Mouse (Mus musculus) midbrain, embryonic 15.5 days (tissue): ENCODE measurements around the gene Abcc5. TPM values are rescaled to one million over a fixed set of nuclear protein-coding genes. Genes with fewer than 3 reads are reported as not detected.
"Not testable (repeated sequence)": the region's sequence is repeated elsewhere in the genome, so short reads cannot be mapped to it uniquely, and the experiment has no call there.

Source experiments
- ATAC-seq: fragments of 200-750 bp; cut with Nextera tagmentation; replicated peaks from 2 replicates; pipeline ENCODE4 v1.8.0; 2017; ENCODE audit warnings: moderate TSS enrichment
- H3K27ac ChIP-seq: fragments of 300-500 bp; sonication (generic); 2 replicates; pipeline ENCODE4 v1.5.1; 2015; ENCODE audit warnings: mild to moderate bottlenecking, inconsistent platforms
- H3K27me3 ChIP-seq: fragments of 300-500 bp; sonication (generic); replicated peaks from 2 replicates; pipeline ENCODE4 v1.6.1; 2015; ENCODE audit warnings: inconsistent platforms
- H3K36me3 ChIP-seq: fragments of 300-500 bp; sonication (generic); replicated peaks from 2 replicates; pipeline ENCODE4 v1.6.1; 2015; ENCODE audit warnings: inconsistent platforms
- H3K4me1 ChIP-seq: fragments of 300-500 bp; sonication (generic); 2 replicates; pipeline ENCODE4 v1.6.1; 2015; ENCODE audit warnings: inconsistent platforms
- H3K4me2 ChIP-seq: fragments of 300-500 bp; sonication (generic); 2 replicates; pipeline ENCODE4 v1.6.1; 2015; ENCODE audit warnings: inconsistent platforms, mild to moderate bottlenecking, moderate library complexity
- H3K4me3 ChIP-seq: fragments of 300-500 bp; sonication (generic); 2 replicates; pipeline ENCODE4 v1.5.1; 2015; ENCODE audit warnings: mild to moderate bottlenecking, inconsistent platforms
- H3K9ac ChIP-seq: fragments of 300-500 bp; sonication (generic); 2 replicates; pipeline ENCODE4 v1.6.1; 2015; ENCODE audit warnings: mild to moderate bottlenecking, inconsistent platforms
- H3K9me3 ChIP-seq: fragments of 300-500 bp; sonication (generic); 2 replicates; pipeline ENCODE4 v1.6.1; 2016; ENCODE audit warnings: inconsistent platforms
- WGBS: fragments of 180-500 bp; shearing (Covaris S2); methylation state at CpG from one replicate; pipeline ENCODE4 v1.1.7; 2015; ENCODE audit warnings: mixed read lengths; 5-methylcytosine and 5-hydroxymethylcytosine counted together
- polyA plus RNA-seq: library from polyadenylated mRNA; unstranded; fragments of >200 nt; fragmentation: Nextera tagmentation; extraction: Ambion mirVana; gene quantifications from 2 replicates; pipeline ENCODE4 v1.2.1, GENCODE M21; 2015

The Abcc5 gene
- polyA plus RNA-seq, 1 experiment from 2014 or later = 182 TPM

DNA sequence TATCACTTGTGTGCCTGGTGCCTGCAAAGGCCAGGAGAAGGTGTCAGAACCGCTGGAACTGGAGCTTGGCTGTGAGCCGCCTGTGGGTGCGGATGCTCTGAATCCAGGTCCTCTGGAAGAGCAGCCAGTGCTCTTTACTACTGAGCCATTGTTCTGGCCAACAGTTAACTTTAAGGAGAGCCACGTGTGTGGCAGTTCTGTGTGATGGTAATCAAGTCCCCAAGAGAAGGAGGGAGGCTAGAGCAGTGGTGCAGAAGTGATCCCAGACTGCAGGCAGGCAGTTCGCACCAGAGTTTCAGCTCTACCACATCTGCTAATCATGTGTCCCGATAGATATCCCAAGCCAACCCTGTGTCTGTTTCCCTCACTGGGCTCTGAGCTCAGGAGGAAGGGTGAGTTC, 36.0 kb downstream of the Abcc5 start:
- H3K9ac ChIP-seq = no peak overlapping the region
- no peaks in the 10 kb centered on the region for H3K4me1 ChIP-seq
- H3K27ac ChIP-seq = no peak overlapping the region
- H3K4me2 ChIP-seq = no peak overlapping the region
- no peaks in the 10 kb centered on the region for H3K27me3 ChIP-seq
- H3K9me3 ChIP-seq = no peaks in the 10 kb centered on the region
- H3K4me3 ChIP-seq = no peak overlapping the region
- ATAC-seq = no peak
- H3K36me3 ChIP-seq = peaks cover 42% of the 10 kb centered on the region
- 76% methylated on average over 6 of the region's 6 CpGs for WGBS

DNA sequence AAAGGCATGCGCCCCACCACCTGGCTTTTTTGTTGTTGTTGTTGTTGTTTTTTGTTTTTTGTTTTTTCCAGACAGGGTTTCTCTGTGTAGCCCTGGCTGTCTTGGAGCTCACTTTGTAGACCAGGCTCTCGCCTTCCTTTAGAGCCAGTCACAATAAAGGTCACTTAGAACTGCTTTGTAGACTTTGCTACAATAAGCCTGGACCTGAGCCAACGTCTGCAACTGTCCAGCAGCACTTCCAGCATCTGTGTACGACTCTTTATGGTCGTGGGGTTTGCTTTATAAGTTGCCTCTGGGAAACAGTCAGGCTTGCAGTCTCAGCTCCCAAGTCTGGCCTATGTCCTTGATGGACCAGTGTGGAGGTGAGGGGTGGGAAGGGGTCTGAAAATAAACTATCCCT, 45.2 kb downstream of the Abcc5 start:
- Histone ChIP-seq H3K9ac (no peak overlapping the region), H3K27me3 (no peaks in the 10 kb centered on the region), H3K9me3 (no peaks in the 10 kb centered on the region), H3K4me3 (no peak overlapping the region), H3K27ac (no peak overlapping the region), H3K4me1 (no peaks in the 10 kb centered on the region), H3K36me3 (peaks cover 29% of the 10 kb centered on the region), H3K4me2 (no peak overlapping the region)
- ATAC-seq = no peak
- WGBS = 78% methylated on average over 5 of the region's 5 CpGs

DNA sequence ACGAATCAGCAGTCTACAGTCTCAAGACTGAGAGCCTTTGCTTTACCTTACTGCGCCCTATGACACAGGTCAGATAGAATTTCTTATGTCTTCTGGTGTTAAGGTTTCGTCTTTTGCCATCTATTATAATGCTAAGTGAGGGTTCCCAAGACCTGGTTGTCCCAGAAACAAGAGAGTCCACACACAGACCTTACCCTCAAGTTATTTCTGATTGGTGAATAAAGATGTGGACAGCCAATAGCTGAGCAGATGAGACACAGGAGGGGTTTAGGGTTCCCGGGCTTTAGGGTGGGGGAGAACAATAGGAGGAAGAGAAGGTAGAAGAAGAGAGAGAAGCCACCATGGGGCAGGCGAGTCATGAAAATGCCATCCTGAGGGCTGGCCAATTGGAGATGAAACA, 50.9 kb downstream of the Abcc5 start:
- WGBS = 87% methylated on average over 5 of the region's 5 CpGs

DNA sequence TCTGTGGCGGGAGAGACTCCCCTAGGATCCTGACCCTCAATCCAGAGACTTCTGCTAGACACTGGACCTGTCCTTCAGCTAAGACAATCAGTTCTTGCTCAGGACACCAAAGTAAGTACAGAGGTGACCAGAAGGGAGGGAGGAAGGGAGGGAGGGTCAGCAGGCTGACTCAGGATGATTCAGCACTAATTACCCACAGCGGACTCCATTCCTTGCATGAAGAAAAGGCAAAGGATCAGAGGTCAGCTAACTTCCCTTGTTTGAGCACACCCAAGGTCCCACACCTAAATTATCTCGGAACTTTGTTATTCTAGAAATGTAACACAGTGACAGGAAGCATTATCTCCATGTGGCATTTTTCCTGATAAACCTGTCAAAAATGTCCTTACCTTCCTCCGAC, 54.5 kb downstream of the Abcc5 start:
- Histone ChIP-seq H3K9ac (no peak overlapping the region), H3K27ac (no peak overlapping the region), H3K36me3 (peaks cover 50% of the 10 kb centered on the region), H3K4me2 (no peak overlapping the region), H3K4me1 (no peaks in the 10 kb centered on the region), H3K27me3 (no peaks in the 10 kb centered on the region), H3K9me3 (no peaks in the 10 kb centered on the region), H3K4me3 (no peak overlapping the region)
- ATAC-seq = no peak
- 86% methylated on average over 4 of the region's 4 CpGs for WGBS

More for the DNA sequence above, 50.9 kb downstream of the Abcc5 start:
- Histone ChIP-seq H3K27me3 (no peaks in the 10 kb centered on the region), H3K4me2 (no peak overlapping the region), H3K9me3 (no peaks in the 10 kb centered on the region), H3K27ac (no peak overlapping the region), H3K4me1 (no peaks in the 10 kb centered on the region), H3K36me3 (peaks cover 49% of the 10 kb centered on the region), H3K9ac (no peak overlapping the region), H3K4me3 (no peak overlapping the region)
- no peak for ATAC-seq

DNA sequence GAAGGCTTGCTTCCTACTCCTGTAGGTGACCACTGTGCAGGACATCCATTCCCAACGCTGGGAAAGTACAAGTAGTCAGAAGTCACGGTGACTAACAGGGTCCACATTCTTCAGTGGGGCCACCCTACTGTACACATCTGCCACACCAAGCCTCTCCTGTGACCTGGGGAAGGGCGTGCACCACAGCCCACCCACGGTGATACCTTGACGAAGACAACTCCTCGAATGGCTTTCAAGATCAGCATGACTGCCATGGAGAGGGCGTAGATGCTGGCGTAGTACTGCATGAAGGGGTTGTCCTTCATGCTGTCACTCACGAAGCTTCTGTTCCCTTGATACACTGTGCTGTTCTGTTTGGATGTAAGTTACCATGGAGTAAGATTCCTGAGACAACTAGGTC, 58.0 kb downstream of the Abcc5 start:
- no peak overlapping the region for H3K4me2 ChIP-seq
- H3K27me3 ChIP-seq = no peaks in the 10 kb centered on the region
- H3K4me3 ChIP-seq = no peak overlapping the region
- no peak overlapping the region for H3K27ac ChIP-seq
- H3K4me1 ChIP-seq = no peaks in the 10 kb centered on the region
- no peak for ATAC-seq
- H3K36me3 ChIP-seq = peaks cover 53% of the 10 kb centered on the region
- no peaks in the 10 kb centered on the region for H3K9me3 ChIP-seq
- H3K9ac ChIP-seq = no peak overlapping the region
- WGBS = 92% methylated on average over 9 of the region's 9 CpGs

DNA sequence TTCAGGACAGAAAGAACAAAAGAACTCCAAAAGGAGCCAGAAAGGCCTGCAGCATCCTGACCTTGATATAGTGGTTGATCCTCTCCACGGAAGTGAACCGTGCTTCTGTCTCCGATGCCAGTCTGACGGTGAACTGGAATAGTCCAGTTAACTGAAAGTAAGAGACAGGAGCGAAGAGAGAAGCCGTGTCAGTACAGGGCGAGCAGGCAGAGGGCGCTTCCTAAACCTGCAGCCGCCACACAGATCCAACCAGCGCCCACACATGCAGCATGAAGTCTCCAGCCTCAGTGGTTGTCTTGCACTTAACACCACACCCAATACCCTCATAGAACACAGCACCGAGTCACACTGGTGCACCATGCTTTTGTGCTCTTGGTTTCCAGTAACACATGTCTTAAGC, 64.1 kb downstream of the Abcc5 start:
- Histone ChIP-seq H3K4me2 (no peak overlapping the region), H3K27ac (no peak overlapping the region), H3K9me3 (no peaks in the 10 kb centered on the region), H3K36me3 (peaks cover 72% of the 10 kb centered on the region), H3K4me1 (no peaks in the 10 kb centered on the region), H3K9ac (no peak overlapping the region), H3K27me3 (no peaks in the 10 kb centered on the region), H3K4me3 (no peak overlapping the region)
- no peak for ATAC-seq
- 93% methylated on average over 11 of the region's 11 CpGs for WGBS

DNA sequence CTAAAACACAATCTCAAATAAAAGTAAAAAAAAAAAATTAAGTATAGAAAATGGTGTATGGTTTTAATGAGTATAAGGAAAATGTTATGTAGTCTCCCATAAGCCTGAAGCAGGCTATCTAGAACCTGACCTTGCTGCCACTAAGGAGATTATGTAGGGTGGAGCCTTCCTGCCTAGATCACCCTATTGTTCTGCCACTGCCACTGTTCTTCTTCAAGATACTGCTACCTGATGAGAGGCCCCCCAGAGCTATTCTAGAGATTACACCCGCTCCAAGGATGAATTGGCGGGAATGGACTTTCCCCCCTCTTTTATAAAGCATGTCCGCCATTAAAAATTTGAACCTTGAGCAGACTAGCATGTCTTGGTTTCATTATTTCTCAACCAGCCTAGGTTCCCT, 64.7 kb downstream of the Abcc5 start:
- H3K4me2 ChIP-seq, H3K4me3 ChIP-seq, H3K27me3 ChIP-seq, H3K4me1 ChIP-seq, ATAC-seq, H3K27ac ChIP-seq, H3K9ac ChIP-seq, H3K9me3 ChIP-seq: not testable (repeated sequence)
- WGBS = 84% methylated on average over 3 of the region's 3 CpGs
- peaks cover 70% of the 10 kb centered on the region for H3K36me3 ChIP-seq

DNA sequence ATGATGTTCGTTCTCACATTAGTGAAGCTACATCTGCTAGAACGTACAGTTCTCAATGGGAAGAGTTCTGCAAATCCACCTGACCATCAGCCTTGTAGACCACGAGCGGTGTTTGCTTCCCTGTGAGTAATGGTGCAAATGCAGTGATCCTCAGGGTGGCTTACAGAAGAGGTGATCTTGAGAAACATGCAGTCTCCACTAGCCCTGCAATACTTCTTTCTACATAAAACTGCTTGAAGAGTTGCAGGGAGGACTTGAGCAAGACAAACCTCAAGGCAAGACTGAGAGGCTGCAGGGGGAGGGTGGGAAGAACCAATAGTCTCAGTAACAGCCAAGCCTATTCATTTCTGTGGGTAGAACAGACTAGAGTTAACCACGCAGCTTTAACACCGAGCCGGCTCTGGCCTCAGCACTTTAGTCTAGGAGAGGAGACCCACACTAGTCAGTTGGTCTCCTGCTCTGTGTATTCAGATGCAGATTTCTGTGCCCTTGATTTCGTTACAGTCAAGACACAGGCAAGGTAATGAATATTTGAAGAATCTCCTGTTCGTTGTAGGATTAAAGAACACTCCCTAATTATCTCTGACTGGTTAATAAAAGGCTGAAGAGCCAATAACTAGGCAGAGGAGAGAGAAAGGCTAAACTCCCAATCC, 66.4 kb downstream of the Abcc5 start:
- peaks cover 68% of the 10 kb centered on the region for H3K36me3 ChIP-seq
- H3K27me3 ChIP-seq = no peaks in the 10 kb centered on the region
- no peak for ATAC-seq
- 78% methylated on average over 9 of the region's 9 CpGs for WGBS
- no peak overlapping the region for H3K4me3 ChIP-seq
- no peak overlapping the region for H3K9ac ChIP-seq
- H3K4me1 ChIP-seq = no peaks in the 10 kb centered on the region
- H3K9me3 ChIP-seq = no peaks in the 10 kb centered on the region
- H3K27ac ChIP-seq = no peak overlapping the region
- H3K4me2 ChIP-seq = no peak overlapping the region

DNA sequence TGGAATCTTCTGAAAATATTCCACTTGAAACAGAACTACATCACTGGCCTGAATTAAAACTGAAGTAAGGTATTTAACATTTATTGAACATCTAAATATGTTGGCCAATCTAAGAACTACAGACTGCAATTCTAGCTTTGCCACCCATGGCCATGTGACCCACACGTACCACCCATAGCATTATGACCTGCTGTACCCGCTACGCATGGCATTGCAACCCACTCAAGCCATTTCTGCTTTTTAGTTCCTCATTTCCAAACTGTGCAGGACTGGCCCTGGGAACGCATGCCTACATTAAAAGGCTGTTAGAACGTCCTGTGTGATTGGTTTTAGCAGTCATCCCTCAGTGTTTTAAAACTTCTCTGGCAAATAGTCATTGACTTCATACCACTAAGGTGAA, 68.4 kb downstream of the Abcc5 start:
- Histone ChIP-seq H3K36me3 (peaks cover 61% of the 10 kb centered on the region), H3K27me3 (no peaks in the 10 kb centered on the region), H3K27ac (no peak overlapping the region), H3K4me2 (no peak overlapping the region), H3K4me1 (no peaks in the 10 kb centered on the region), H3K9me3 (no peaks in the 10 kb centered on the region), H3K9ac (no peak overlapping the region), H3K4me3 (no peak overlapping the region)
- WGBS = 97% methylated on average over 5 of the region's 5 CpGs
- no peak for ATAC-seq

DNA sequence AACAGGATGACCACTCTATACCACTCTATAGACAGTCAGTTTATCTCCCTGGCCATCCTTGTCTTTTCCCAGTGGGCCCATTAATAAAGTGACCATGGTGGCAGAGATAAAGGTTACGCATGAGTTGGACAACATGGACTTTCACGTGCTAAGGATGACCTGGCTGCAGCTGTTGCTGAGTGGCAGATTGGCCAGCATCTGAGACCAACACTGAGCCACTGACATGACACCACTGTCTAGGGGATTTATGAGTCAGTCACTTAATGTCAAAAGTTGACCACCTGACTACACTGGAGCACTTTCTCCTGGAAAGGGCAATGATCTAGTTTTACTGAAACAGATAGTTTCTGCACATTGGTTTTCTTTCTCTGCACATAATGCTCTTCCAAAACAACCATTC, 71.4 kb downstream of the Abcc5 start:
- H3K4me1 ChIP-seq = no peaks in the 10 kb centered on the region
- H3K27me3 ChIP-seq = no peaks in the 10 kb centered on the region
- no peak overlapping the region for H3K4me3 ChIP-seq
- H3K27ac ChIP-seq = no peak overlapping the region
- H3K4me2 ChIP-seq = no peak overlapping the region
- no peaks in the 10 kb centered on the region for H3K9me3 ChIP-seq
- peaks cover 51% of the 10 kb centered on the region for H3K36me3 ChIP-seq
- no peak overlapping the region for H3K9ac ChIP-seq
- 92% methylated on average over 2 of the region's 2 CpGs for WGBS
- ATAC-seq = no peak

DNA sequence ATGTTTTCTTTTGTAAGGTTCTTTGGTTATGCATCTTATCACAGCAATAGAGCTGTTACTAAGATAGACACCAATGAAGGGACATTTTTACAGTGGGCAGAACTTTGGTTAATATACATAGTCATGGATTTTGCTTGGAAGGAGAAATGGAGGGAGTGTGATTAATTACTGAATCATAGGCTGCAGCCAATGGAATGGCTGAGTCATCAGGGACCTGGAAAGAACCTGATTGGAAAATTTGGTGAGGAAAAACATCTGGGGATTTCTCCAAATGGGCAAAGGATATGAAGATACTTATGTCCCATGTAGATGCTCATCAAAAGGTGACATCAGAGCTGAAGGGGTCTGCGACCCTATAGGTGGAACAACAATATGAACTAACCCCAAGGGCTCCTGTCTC, 72.2 kb downstream of the Abcc5 start:
- no peak overlapping the region for H3K27ac ChIP-seq
- H3K4me3 ChIP-seq = no peak overlapping the region
- H3K9me3 ChIP-seq = no peaks in the 10 kb centered on the region
- no peaks in the 10 kb centered on the region for H3K4me1 ChIP-seq
- H3K9ac ChIP-seq = no peak overlapping the region
- no peaks in the 10 kb centered on the region for H3K27me3 ChIP-seq
- 100% methylated on average over 1 of the region's 1 CpGs for WGBS
- no peak overlapping the region for H3K4me2 ChIP-seq
- ATAC-seq = no peak
- H3K36me3 ChIP-seq = peaks cover 45% of the 10 kb centered on the region

DNA sequence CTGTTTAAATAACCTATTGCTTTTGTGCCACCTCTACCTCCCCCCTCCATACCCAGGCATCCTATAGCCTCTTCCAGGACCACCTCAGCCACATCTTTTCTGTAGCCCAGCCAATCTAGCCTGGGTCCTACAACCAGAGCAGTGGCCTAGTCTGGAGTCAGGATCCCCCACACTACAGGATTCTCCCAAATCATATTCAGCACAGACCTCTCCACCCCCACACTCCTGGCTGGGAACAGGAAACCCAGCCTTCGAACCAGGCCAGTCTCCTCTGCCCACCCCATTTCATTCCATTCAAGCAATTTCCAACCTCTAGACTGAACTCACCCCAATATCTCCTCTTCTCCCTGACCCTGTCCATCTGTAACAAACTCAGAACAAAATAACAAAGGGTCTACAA, 80.7 kb downstream of the Abcc5 start:
- Histone ChIP-seq H3K27ac (no peak overlapping the region), H3K9ac (no peak overlapping the region), H3K4me3 (no peak overlapping the region), H3K36me3 (peaks cover 30% of the 10 kb centered on the region; the same call in 1 of the 2 replicates), H3K27me3 (no peaks in the 10 kb centered on the region), H3K4me2 (no peak overlapping the region), H3K4me1 (no peaks in the 10 kb centered on the region), H3K9me3 (no peaks in the 10 kb centered on the region)
- no peak for ATAC-seq
- WGBS = 97% methylated on average over 1 of the region's 1 CpGs

DNA sequence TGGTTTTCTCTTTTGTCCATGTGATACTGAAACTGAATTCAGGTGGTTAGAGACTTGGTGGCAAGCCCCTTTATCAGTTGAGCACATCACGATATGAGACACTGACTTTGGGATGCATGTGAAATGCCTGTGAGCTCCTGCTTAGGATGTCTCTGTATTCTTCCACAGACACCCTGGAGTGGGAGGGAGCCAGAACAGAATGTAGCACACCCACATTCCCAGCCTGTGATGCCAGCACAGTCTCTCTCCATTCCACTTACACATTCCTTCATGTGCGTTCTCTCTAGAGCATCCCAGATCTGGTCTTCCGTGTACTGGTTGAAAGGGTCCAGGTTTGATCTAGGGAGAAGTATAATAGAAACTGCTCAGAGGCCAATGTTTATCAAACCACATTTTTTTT, 87.6 kb downstream of the Abcc5 start:
- WGBS = 96% methylated on average over 3 of the region's 3 CpGs
- Histone ChIP-seq H3K9me3 (no peaks in the 10 kb centered on the region), H3K27me3 (no peaks in the 10 kb centered on the region), H3K9ac (no peak overlapping the region), H3K36me3 (peaks cover 63% of the 10 kb centered on the region), H3K27ac (no peak overlapping the region), H3K4me3 (no peak overlapping the region), H3K4me1 (no peaks in the 10 kb centered on the region), H3K4me2 (no peak overlapping the region)
- no peak for ATAC-seq
